Mouse (Mus musculus) CH12.LX (cell line): ENCODE data around the gene Ppp1r7.

Source experiments
- CTCF ChIP-seq, 2 experiments: IDR thresholded peaks in 1 of 2; conservative IDR thresholded peaks in 1 of 2; 2 replicates each; pipeline ENCODE4 v1.5.1; 2011 to 2012; ENCODE audit warnings: low read depth in 2 of 2, low read length in 2 of 2, improper control_type of control experiment in 1 of 2, inconsistent platforms in 1 of 2, mild to moderate bottlenecking in 1 of 2, moderate library complexity in 1 of 2
- E2F4 ChIP-seq: IDR thresholded peaks from 2 replicates; pipeline ENCODE4 v1.6.1; 2011; ENCODE audit warnings: low read depth, low read length, improper control_type of control experiment; ENCODE audit not compliant: insufficient replicate concordance
- EP300 ChIP-seq: IDR thresholded peaks from 2 replicates; pipeline ENCODE4 v1.6.1; 2011; ENCODE audit warnings: low read length, improper control_type of control experiment
- ETS1 ChIP-seq: conservative IDR thresholded peaks from 2 replicates; pipeline ENCODE4 v1.6.1; 2012; ENCODE audit warnings: low read depth, mild to moderate bottlenecking, inconsistent platforms, low read length, improper control_type of control experiment, moderate library complexity
- GABPA ChIP-seq: IDR thresholded peaks from 2 replicates; pipeline ENCODE4 v1.6.1; 2012; ENCODE audit warnings: low read depth, low read length, improper control_type of control experiment, inconsistent platforms; ENCODE audit not compliant: insufficient replicate concordance
- HCFC1 ChIP-seq: IDR thresholded peaks from 2 replicates; pipeline ENCODE4 v1.6.1; 2012; ENCODE audit warnings: low read depth, mild to moderate bottlenecking, inconsistent platforms, low read length, improper control_type of control experiment
- MAX ChIP-seq: IDR thresholded peaks from 2 replicates; pipeline ENCODE4 v1.6.1; 2011; ENCODE audit warnings: low read length, improper control_type of control experiment
- MYC ChIP-seq: IDR thresholded peaks from 2 replicates; pipeline ENCODE4 v1.6.1; 2011; ENCODE audit warnings: low read depth, mild to moderate bottlenecking, improper control_type of control experiment, low read length
- POLR2A ChIP-seq: IDR thresholded peaks from 2 replicates; pipeline ENCODE4 v1.6.1; 2011; ENCODE audit warnings: low read depth, mild to moderate bottlenecking, improper control_type of control experiment, low read length
- SIN3A ChIP-seq: IDR thresholded peaks from 2 replicates; pipeline ENCODE4 v1.6.1; 2012; ENCODE audit warnings: low read length, improper control_type of control experiment, inconsistent platforms
- SMC3 ChIP-seq: IDR thresholded peaks from 2 replicates; pipeline ENCODE4 v1.6.1; 2011; ENCODE audit warnings: low read depth, low read length, improper control_type of control experiment
- TCF12 ChIP-seq: IDR thresholded peaks from 2 replicates; pipeline ENCODE4 v1.6.1; 2014; ENCODE audit warnings: low read depth, mild to moderate bottlenecking, inconsistent platforms, low read length, improper control_type of control experiment
- USF2 ChIP-seq: conservative IDR thresholded peaks from 2 replicates; pipeline ENCODE4 v1.6.1; 2011; ENCODE audit warnings: low read depth, low read length, improper control_type of control experiment
- ZMIZ1 ChIP-seq: IDR thresholded peaks from 2 replicates; pipeline ENCODE4 v1.6.1; 2012; ENCODE audit warnings: low read depth, mild to moderate bottlenecking, inconsistent platforms, low read length, improper control_type of control experiment

DNA sequence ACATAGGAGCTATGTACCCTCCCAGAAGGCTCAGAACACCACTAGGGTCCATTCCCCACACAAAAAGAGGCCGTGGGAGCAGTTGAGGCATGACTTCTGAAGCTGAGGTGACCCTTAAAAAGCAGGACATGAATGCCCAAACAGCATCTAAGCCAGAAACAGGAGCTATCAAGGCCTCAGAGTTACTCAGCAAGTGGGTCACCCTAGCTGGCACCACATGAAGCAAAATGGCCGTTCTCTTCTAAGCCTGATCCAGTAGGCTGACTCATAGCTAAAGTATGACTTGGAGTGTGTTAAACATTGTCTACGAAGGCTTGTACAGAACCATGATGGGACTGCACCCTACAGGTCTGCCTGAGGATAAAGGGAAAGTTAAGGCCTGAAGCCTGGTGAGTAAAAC, 16.2 kb upstream of the Ppp1r7 start:
- no peak for TF ChIP-seq MAX
- no peak for TF ChIP-seq E2F4
- no peak for TF ChIP-seq CTCF (conservative IDR thresholded peaks at IDR 0.05 in 1 of 2, IDR thresholded peaks at IDR 0.05 in 1 of 2; ENCODE audit: low read depth in 2 of 2, low read length in 2 of 2)
- no peak for TF ChIP-seq SIN3A
- no peak for TF ChIP-seq TCF12
- TF ChIP-seq MYC: no peak
- TF ChIP-seq USF2: no peak
- TF ChIP-seq HCFC1: no peak
- TF ChIP-seq ETS1: no peak
- no peak for TF ChIP-seq ZMIZ1
- no peak for TF ChIP-seq SMC3
- TF ChIP-seq POLR2A: no peak
- TF ChIP-seq EP300: no peak
- no peak for TF ChIP-seq GABPA
